Mouse (Mus musculus) hindbrain, embryonic 10.5 days (tissue): ENCODE results near the gene Rasef. TPM values are rescaled to one million over a fixed set of nuclear protein-coding genes. Genes with fewer than 3 reads are reported as not detected.

ENCODE experiments used
- DNase-seq: peaks from one replicate; pipeline ENCODE4 v3.0.0-alpha.2; 2017; ENCODE audit warnings: low spot score
- H3K27ac ChIP-seq: fragments of 300-500 bp; sonication (generic); 2 replicates; pipeline ENCODE4 v1.5.1; 2016; ENCODE audit warnings: mild to moderate bottlenecking, moderate library complexity
- H3K27me3 ChIP-seq: fragments of 300-500 bp; sonication (generic); 2 replicates; pipeline ENCODE4 v1.6.1; 2016; ENCODE audit warnings: mild to moderate bottlenecking; ENCODE audit not compliant: poor library complexity, insufficient read depth, severe bottlenecking
- H3K36me3 ChIP-seq: fragments of 300-500 bp; sonication (generic); 2 replicates; pipeline ENCODE4 v1.6.1; 2016; ENCODE audit warnings: mild to moderate bottlenecking, moderate library complexity
- H3K4me1 ChIP-seq: fragments of 300-500 bp; sonication (generic); replicated peaks from 2 replicates; pipeline ENCODE4 v1.6.1; 2016; ENCODE audit warnings: mild to moderate bottlenecking
- H3K4me3 ChIP-seq: fragments of 300-500 bp; sonication (generic); 2 replicates; pipeline ENCODE4 v1.5.1; 2016; ENCODE audit warnings: mild to moderate bottlenecking, moderate library complexity
- H3K9me3 ChIP-seq: fragments of 300-500 bp; sonication (generic); 2 replicates; pipeline ENCODE4 v1.6.1; 2016; ENCODE audit warnings: mild to moderate bottlenecking, moderate library complexity
- WGBS: fragments of 180-500 bp; shearing (Covaris S2); methylation state at CpG from one replicate; pipeline ENCODE4 v1.1.7; 2016; 5-methylcytosine and 5-hydroxymethylcytosine counted together
- polyA plus RNA-seq: library from polyadenylated mRNA; unstranded; fragments of >200 nt; fragmentation: Nextera tagmentation; extraction: Ambion mirVana; gene quantifications from 2 replicates; pipeline ENCODE4 v1.2.1, GENCODE M21; 2016

The Rasef gene
- polyA plus RNA-seq: 1.0 and 1.7 TPM in 2 replicates

- H3K4me3 ChIP-seq: peak within 1 kb of the TSS; percentile 64
- H3K27me3 ChIP-seq: peaks cover 32% of the 10 kb centered on the region
- no peaks in the 10 kb centered on the region for H3K36me3 ChIP-seq
- peaks cover 11% of the 10 kb centered on the region for H3K4me1 ChIP-seq
- H3K9me3 ChIP-seq: no peaks in the 10 kb centered on the region
- DNase-seq: peak; percentile 61
- peak within 1 kb of the TSS; percentile 81 for H3K27ac ChIP-seq
- WGBS: 5% methylated on average over 87 of the region's 87 CpGs
Observed at GRCm38 (mm10) chr4:73790260-73791185, at the start of gene Rasef. Rasef (minus strand) TSS chr4:73790994.

GRCm38 (mm10) chr4:73826587-73826986 is 35.8 kb upstream of the Rasef start:
- Histone ChIP-seq H3K27ac (no peak overlapping the region), H3K4me1 (no peaks in the 10 kb centered on the region), H3K36me3 (no peaks in the 10 kb centered on the region), H3K4me3 (no peak overlapping the region), H3K27me3 (no peaks in the 10 kb centered on the region), H3K9me3 (no peaks in the 10 kb centered on the region)
- WGBS: 88% methylated on average over 3 of the region's 3 CpGs
- no peak for DNase-seq

GRCm38 (mm10) chr4:73791186-73791540 is 369 bp upstream of the Rasef start:
- Histone ChIP-seq H3K9me3 (no peaks in the 10 kb centered on the region), H3K27ac (peak overlapping the region; percentile 81), H3K4me1 (peaks cover 11% of the 10 kb centered on the region), H3K36me3 (no peaks in the 10 kb centered on the region), H3K27me3 (peaks cover 32% of the 10 kb centered on the region), H3K4me3 (peak overlapping the region; percentile 64)
- no peak for DNase-seq
- WGBS: 48% methylated on average over 3 of the region's 3 CpGs

GRCm38 (mm10) chr4:73789534-73789933 is 1.3 kb downstream of the Rasef start:
- Histone ChIP-seq H3K4me3 (0 out of 2 replicates have a peak overlapping the region, but pooled peaks have one; percentile 2), H3K27me3 (peaks cover 32% of the 10 kb centered on the region), H3K9me3 (no peaks in the 10 kb centered on the region), H3K4me1 (peaks cover 11% of the 10 kb centered on the region), H3K36me3 (no peaks in the 10 kb centered on the region), H3K27ac (no peak overlapping the region)
- 50% methylated on average over 6 of the region's 6 CpGs for WGBS
- DNase-seq: no peak

- Histone ChIP-seq H3K4me1 (peaks cover 11% of the 10 kb centered on the region), H3K36me3 (no peaks in the 10 kb centered on the region), H3K27ac (no peak overlapping the region), H3K9me3 (no peaks in the 10 kb centered on the region), H3K27me3 (peaks cover 32% of the 10 kb centered on the region), H3K4me3 (no peak overlapping the region)
- no peak for DNase-seq
- 90% methylated on average over 7 of the region's 7 CpGs for WGBS
Observed at GRCm38 (mm10) chr4:73788076-73788730, 2.6 kb downstream of the Rasef start.

GRCm38 (mm10) chr4:73784147-73784546 is 6.6 kb downstream of the Rasef start:
- no peak for DNase-seq
- no peak overlapping the region for H3K27ac ChIP-seq
- H3K36me3 ChIP-seq: no peaks in the 10 kb centered on the region
- WGBS: 78% methylated on average over 1 of the region's 1 CpGs
- peaks cover 2% of the 10 kb centered on the region for H3K27me3 ChIP-seq
- H3K9me3 ChIP-seq: no peaks in the 10 kb centered on the region
- H3K4me1 ChIP-seq: no peaks in the 10 kb centered on the region
- H3K4me3 ChIP-seq: no peak overlapping the region

- Histone ChIP-seq H3K27ac (no peak overlapping the region), H3K4me3 (no peak overlapping the region), H3K4me1 (no peaks in the 10 kb centered on the region), H3K9me3 (no peaks in the 10 kb centered on the region), H3K36me3 (no peaks in the 10 kb centered on the region), H3K27me3 (no peaks in the 10 kb centered on the region)
- DNase-seq: no peak
- WGBS: 90% methylated on average over 3 of the region's 3 CpGs
Observed at GRCm38 (mm10) chr4:73781061-73781460, 9.7 kb downstream of the Rasef start.

- Histone ChIP-seq H3K36me3 (no peaks in the 10 kb centered on the region), H3K4me1 (peaks cover 6% of the 10 kb centered on the region; the same call in 1 of the 2 replicates), H3K9me3 (no peaks in the 10 kb centered on the region), H3K4me3 (no peak overlapping the region), H3K27me3 (no peaks in the 10 kb centered on the region), H3K27ac (no peak overlapping the region)
- 95% methylated on average over 2 of the region's 2 CpGs for WGBS
- no peak for DNase-seq
Observed at GRCm38 (mm10) chr4:73775266-73775665, 15.5 kb downstream of the Rasef start.

DNA sequence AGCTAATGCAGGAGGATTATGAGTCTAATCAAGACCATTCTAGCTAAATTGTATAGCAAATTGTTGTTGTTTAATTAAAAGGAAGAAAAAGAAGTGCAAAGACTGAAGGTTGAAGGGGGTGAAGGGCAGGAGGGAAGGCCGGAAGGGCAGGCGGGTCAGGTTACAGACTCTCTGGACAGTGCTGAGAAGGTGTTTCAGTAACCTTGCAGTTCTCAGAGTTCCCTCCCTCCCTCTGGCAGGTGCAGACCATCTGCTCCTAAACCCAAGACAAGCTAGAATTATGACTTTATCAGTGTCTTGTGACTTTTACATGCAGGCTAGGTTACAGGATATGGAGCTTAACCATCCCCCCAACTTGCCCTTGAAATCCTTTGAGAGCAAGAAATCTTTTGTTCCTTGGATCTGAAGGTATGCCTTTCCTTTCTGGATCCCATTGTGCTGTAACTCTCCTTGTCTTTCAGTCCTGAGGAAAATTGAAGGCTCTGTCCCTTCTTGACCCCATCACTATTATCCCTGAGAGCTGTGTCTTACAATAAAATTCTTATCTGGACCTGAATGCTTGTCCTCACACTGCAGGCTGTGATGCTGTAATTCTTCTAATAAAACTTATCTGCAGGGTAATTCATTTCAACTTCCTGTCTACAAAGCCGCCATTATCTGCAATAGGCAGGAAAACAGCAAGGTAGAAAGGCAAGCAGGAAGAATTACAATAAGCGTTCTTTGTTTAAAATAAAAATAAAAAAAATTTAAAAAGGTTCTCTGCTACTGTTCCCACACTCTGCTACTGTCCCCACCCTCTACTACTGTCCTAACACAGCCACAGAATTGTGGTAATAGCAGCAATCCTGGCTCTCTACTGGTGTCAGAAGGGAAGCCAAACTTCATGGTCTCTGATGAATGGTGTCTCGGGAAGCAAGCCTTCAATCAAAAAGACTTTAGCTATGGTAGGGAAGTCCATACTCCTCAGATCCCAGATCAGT is 16.7 kb downstream of the Rasef start:
- no peak for DNase-seq
- Histone ChIP-seq H3K4me3 (no peak overlapping the region), H3K27ac (no peak overlapping the region), H3K4me1 (peaks cover 6% of the 10 kb centered on the region; the same call in 1 of the 2 replicates), H3K36me3 (no peaks in the 10 kb centered on the region), H3K27me3 (no peaks in the 10 kb centered on the region), H3K9me3 (no peaks in the 10 kb centered on the region)
- 72% methylated on average over 5 of the region's 5 CpGs for WGBS

GRCm38 (mm10) chr4:73772028-73772427 is 18.8 kb downstream of the Rasef start:
- no peaks in the 10 kb centered on the region for H3K36me3 ChIP-seq
- no peaks in the 10 kb centered on the region for H3K27me3 ChIP-seq
- H3K9me3 ChIP-seq: no peaks in the 10 kb centered on the region
- H3K27ac ChIP-seq: no peak overlapping the region
- H3K4me3 ChIP-seq: no peak overlapping the region
- no peak for DNase-seq
- H3K4me1 ChIP-seq: peaks cover 6% of the 10 kb centered on the region; the same call in 1 of the 2 replicates

- Histone ChIP-seq H3K4me3 (no peak overlapping the region), H3K9me3 (no peaks in the 10 kb centered on the region), H3K27me3 (no peaks in the 10 kb centered on the region), H3K4me1 (peaks cover 6% of the 10 kb centered on the region; the same call in 1 of the 2 replicates), H3K36me3 (no peaks in the 10 kb centered on the region), H3K27ac (no peak overlapping the region)
- DNase-seq: no peak
Observed at GRCm38 (mm10) chr4:73770592-73770991, 20.2 kb downstream of the Rasef start.

GRCm38 (mm10) chr4:73768156-73768555 is 22.6 kb downstream of the Rasef start:
- H3K4me3 ChIP-seq: no peak overlapping the region
- WGBS: 86% methylated on average over 3 of the region's 3 CpGs
- H3K27me3 ChIP-seq: no peaks in the 10 kb centered on the region
- no peak for DNase-seq
- H3K27ac ChIP-seq: no peak overlapping the region
- H3K4me1 ChIP-seq: no peaks in the 10 kb centered on the region
- H3K36me3 ChIP-seq: no peaks in the 10 kb centered on the region
- H3K9me3 ChIP-seq: no peaks in the 10 kb centered on the region
